Mouse (Mus musculus) midbrain, embryonic 11.5 days (tissue): Measurements from ENCODE around the gene Lcat. TPM values are rescaled to one million over a fixed set of nuclear protein-coding genes. Genes with fewer than 3 reads are reported as not detected.

ENCODE experiments used
- ATAC-seq: fragments of 200-750 bp; cut with Nextera tagmentation; 2 replicates; pipeline ENCODE4 v1.8.0; 2017; ENCODE audit warnings: moderate TSS enrichment, moderate library complexity; ENCODE audit not compliant: low FRiP score
- DNase-seq: peaks from one replicate; pipeline ENCODE4 v3.0.0; 2015; ENCODE audit warnings: low spot score; ENCODE audit errors: missing footprints
- H3K27ac ChIP-seq: fragments of 300-500 bp; sonication (generic); 2 replicates; pipeline ENCODE4 v1.5.1; 2014; ENCODE audit warnings: low read depth, low read length
- H3K27me3 ChIP-seq: fragments of 300-500 bp; sonication (generic); 2 replicates; pipeline ENCODE4 v1.6.1; 2014; ENCODE audit warnings: mild to moderate bottlenecking, low read length, moderate library complexity, mixed read lengths; ENCODE audit not compliant: control insufficient read depth, insufficient read depth
- H3K36me3 ChIP-seq: fragments of 300-500 bp; sonication (generic); 2 replicates; pipeline ENCODE4 v1.6.1; 2014; ENCODE audit warnings: mild to moderate bottlenecking, low read length, moderate library complexity, mixed read lengths; ENCODE audit not compliant: control insufficient read depth, insufficient read depth
- H3K4me1 ChIP-seq: fragments of 300-500 bp; sonication (generic); 2 replicates; pipeline ENCODE4 v1.6.1; 2014; ENCODE audit warnings: low read length; ENCODE audit not compliant: control insufficient read depth, insufficient read depth
- H3K4me2 ChIP-seq: fragments of 300-500 bp; sonication (generic); 2 replicates; pipeline ENCODE4 v1.6.1; 2014; ENCODE audit warnings: mild to moderate bottlenecking, moderate library complexity
- H3K4me3 ChIP-seq: fragments of 300-500 bp; sonication (generic); 2 replicates; pipeline ENCODE4 v1.5.1; 2014; ENCODE audit warnings: low read depth, low read length
- H3K9ac ChIP-seq: fragments of 300-500 bp; sonication (generic); 2 replicates; pipeline ENCODE4 v1.6.1; 2014; ENCODE audit warnings: low read length
- H3K9me3 ChIP-seq: fragments of 300-500 bp; sonication (generic); 2 replicates; pipeline ENCODE4 v1.6.1; 2016; ENCODE audit warnings: low read length; ENCODE audit not compliant: control insufficient read depth
- WGBS: fragments of 180-500 bp; shearing (Covaris S2); extraction: QIAGEN DNeasy Blood & Tissue Kit; methylation state at CpG from one replicate; pipeline ENCODE4 v1.1.7; 2014; 5-methylcytosine and 5-hydroxymethylcytosine counted together
- polyA plus RNA-seq: library from polyadenylated mRNA; unstranded; fragments of >200 nt; fragmentation: Nextera tagmentation; extraction: Ambion mirVana; gene quantifications from 2 replicates; pipeline ENCODE4 v1.2.1, GENCODE M21; 2014

The Lcat gene
- polyA plus RNA-seq, 1 experiment from 2014 or later, result 0.23 TPM

- Histone ChIP-seq H3K4me2 (no peak overlapping the region), H3K4me3 (no peak overlapping the region), H3K4me1 (no peaks in the 10 kb centered on the region), H3K27me3 (no peaks in the 10 kb centered on the region), H3K27ac (no peak overlapping the region), H3K9ac (no peak overlapping the region), H3K36me3 (no peaks in the 10 kb centered on the region), H3K9me3 (no peaks in the 10 kb centered on the region)
- no peak for ATAC-seq
- no peak for DNase-seq
- WGBS, result 92% methylated on average over 7 of the region's 7 CpGs
These were observed 16.2 kb upstream of the Lcat start for GRCm38 (mm10) chr8:105959350-105959749.

- no peak overlapping the region for H3K27ac ChIP-seq
- no peaks in the 10 kb centered on the region for H3K9me3 ChIP-seq
- DNase-seq (no peak), ATAC-seq (no peak)
- no peaks in the 10 kb centered on the region for H3K36me3 ChIP-seq
- no peak overlapping the region for H3K4me3 ChIP-seq
- H3K4me2 ChIP-seq, result no peak overlapping the region
- no peaks in the 10 kb centered on the region for H3K27me3 ChIP-seq
- H3K9ac ChIP-seq, result no peak overlapping the region
- H3K4me1 ChIP-seq, result no peaks in the 10 kb centered on the region
- 84% methylated on average over 3 of the region's 4 CpGs for WGBS
These were observed 14.6 kb upstream of the Lcat start for GRCm38 (mm10) chr8:105957813-105958212.

- Histone ChIP-seq H3K36me3 (no peaks in the 10 kb centered on the region), H3K27me3 (no peaks in the 10 kb centered on the region), H3K27ac (no peak overlapping the region), H3K4me2 (no peak overlapping the region), H3K9ac (no peak overlapping the region), H3K9me3 (no peaks in the 10 kb centered on the region), H3K4me1 (no peaks in the 10 kb centered on the region), H3K4me3 (no peak overlapping the region)
- DNase-seq, result no peak
- no peak for ATAC-seq
- WGBS, result 92% methylated on average over 4 of the region's 4 CpGs
These were observed 13.4 kb upstream of the Lcat start for GRCm38 (mm10) chr8:105956556-105956955.

- Histone ChIP-seq H3K9ac (no peak overlapping the region), H3K4me1 (no peaks in the 10 kb centered on the region), H3K9me3 (no peaks in the 10 kb centered on the region), H3K27me3 (no peaks in the 10 kb centered on the region), H3K4me2 (no peak overlapping the region), H3K27ac (no peak overlapping the region), H3K36me3 (no peaks in the 10 kb centered on the region), H3K4me3 (no peak overlapping the region)
- DNase-seq (peak; percentile 17), ATAC-seq (no peak)
- WGBS, result 67% methylated on average over 7 of the region's 7 CpGs
These were observed 8.0 kb upstream of the Lcat start for GRCm38 (mm10) chr8:105951057-105951659.

GRCm38 (mm10) chr8:105949350-105949749 is 6.2 kb upstream of the Lcat start:
- no peak overlapping the region for H3K4me3 ChIP-seq
- H3K36me3 ChIP-seq, result no peaks in the 10 kb centered on the region
- no peak overlapping the region for H3K9ac ChIP-seq
- no peaks in the 10 kb centered on the region for H3K27me3 ChIP-seq
- no peak overlapping the region for H3K27ac ChIP-seq
- no peaks in the 10 kb centered on the region for H3K9me3 ChIP-seq
- 91% methylated on average over 10 of the region's 10 CpGs for WGBS
- ATAC-seq, result no peak
- no peaks in the 10 kb centered on the region for H3K4me1 ChIP-seq
- DNase-seq, result peak; percentile 53
- no peak overlapping the region for H3K4me2 ChIP-seq

- no peak for ATAC-seq
- 93% methylated on average over 5 of the region's 5 CpGs for WGBS
- no peak for DNase-seq
- H3K9ac ChIP-seq, result no peak overlapping the region
- no peaks in the 10 kb centered on the region for H3K9me3 ChIP-seq
- no peaks in the 10 kb centered on the region for H3K27me3 ChIP-seq
- no peak overlapping the region for H3K27ac ChIP-seq
- no peaks in the 10 kb centered on the region for H3K36me3 ChIP-seq
- H3K4me2 ChIP-seq, result no peak overlapping the region
- no peak overlapping the region for H3K4me3 ChIP-seq
- H3K4me1 ChIP-seq, result peaks cover 3% of the 10 kb centered on the region
These were observed 640 bp downstream of the Lcat start for GRCm38 (mm10) chr8:105942542-105942941.

GRCm38 (mm10) chr8:105942026-105942425 is 1.2 kb downstream of the Lcat start:
- no peaks in the 10 kb centered on the region for H3K9me3 ChIP-seq
- ATAC-seq (no peak), DNase-seq (no peak)
- no peaks in the 10 kb centered on the region for H3K36me3 ChIP-seq
- peaks cover 3% of the 10 kb centered on the region for H3K4me1 ChIP-seq
- H3K27me3 ChIP-seq, result no peaks in the 10 kb centered on the region
- WGBS, result 95% methylated on average over 11 of the region's 11 CpGs
- H3K4me2 ChIP-seq, result no peak overlapping the region
- no peak overlapping the region for H3K4me3 ChIP-seq
- H3K27ac ChIP-seq, result no peak overlapping the region
- H3K9ac ChIP-seq, result no peak overlapping the region

GRCm38 (mm10) chr8:105938306-105938669 is 4.9 kb downstream of the Lcat start, which contains the start of gene Psmb10:
Gene Psmb10 (minus strand): TSS chr8:105938444.
- H3K4me2 ChIP-seq, result peak within 1 kb of the TSS; percentile 96
- no peak for ATAC-seq
- 49% methylated on average over 4 of the region's 4 CpGs for WGBS
- H3K4me3 ChIP-seq, result peak within 1 kb of the TSS; percentile 75
- H3K9ac ChIP-seq, result peak within 1 kb of the TSS; percentile 89
- no peaks in the 10 kb centered on the region for H3K36me3 ChIP-seq
- no peaks in the 10 kb centered on the region for H3K27me3 ChIP-seq
- H3K4me1 ChIP-seq, result peaks cover 3% of the 10 kb centered on the region
- peak within 1 kb of the TSS; percentile 67 for H3K27ac ChIP-seq
- DNase-seq, result no peak
- H3K9me3 ChIP-seq, result no peaks in the 10 kb centered on the region

- Histone ChIP-seq H3K4me3 (peak overlapping the region; percentile 75), H3K9ac (peak overlapping the region; percentile 89), H3K4me1 (peaks cover 3% of the 10 kb centered on the region), H3K27me3 (no peaks in the 10 kb centered on the region), H3K36me3 (no peaks in the 10 kb centered on the region), H3K4me2 (peak overlapping the region; percentile 96), H3K27ac (peak overlapping the region; percentile 67), H3K9me3 (no peaks in the 10 kb centered on the region)
- DNase-seq, result peak; percentile 91
- 2% methylated on average over 33 of the region's 33 CpGs for WGBS
- peak; percentile 36 for ATAC-seq
These were observed 5.5 kb downstream of the Lcat start for GRCm38 (mm10) chr8:105937496-105938305.
